Mouse (Mus musculus) C2C12 (cell line): ENCODE results near the gene Cacna1e.

Source experiments
- CTCF ChIP-seq: IDR thresholded peaks from one replicate; pipeline ENCODE4 v1.5.1; 2011; ENCODE audit not compliant: control insufficient read depth, insufficient read depth, insufficient read length
- MYOD1 ChIP-seq: IDR thresholded peaks from one replicate; pipeline ENCODE4 v1.6.1; 2011; ENCODE audit warnings: low read depth; ENCODE audit not compliant: control insufficient read depth, insufficient read length
- USF1 ChIP-seq: IDR thresholded peaks from one replicate; pipeline ENCODE4 v1.6.1; 2011; ENCODE audit warnings: low read depth, mild to moderate bottlenecking, control low read depth, moderate library complexity

DNA sequence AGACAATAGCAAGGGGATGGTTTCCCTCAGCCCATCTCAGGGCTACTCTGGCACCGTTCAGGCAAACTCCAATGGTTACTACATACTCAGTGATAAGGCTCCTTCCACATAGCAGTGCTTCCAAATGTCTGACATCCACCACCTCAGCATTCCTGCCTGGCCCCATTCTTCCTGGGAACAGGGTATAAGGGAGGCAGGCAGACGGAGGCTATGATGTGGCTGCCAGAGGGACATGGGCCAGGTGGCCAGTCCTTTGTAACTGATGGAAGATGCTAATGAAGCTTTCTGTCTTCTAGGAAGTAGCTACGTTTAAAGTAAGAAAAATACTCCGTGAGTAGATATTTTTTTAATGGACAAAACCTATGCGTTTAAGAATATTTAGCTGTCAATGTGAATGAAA lies 3.7 kb upstream of the Cacna1e start:
- TF ChIP-seq CTCF, result no peak
- TF ChIP-seq USF1, result no peak
- TF ChIP-seq MYOD1, result no peak
